13 mouse cellular contexts compared by ENCODE assay signal in the genomic region with DNA sequence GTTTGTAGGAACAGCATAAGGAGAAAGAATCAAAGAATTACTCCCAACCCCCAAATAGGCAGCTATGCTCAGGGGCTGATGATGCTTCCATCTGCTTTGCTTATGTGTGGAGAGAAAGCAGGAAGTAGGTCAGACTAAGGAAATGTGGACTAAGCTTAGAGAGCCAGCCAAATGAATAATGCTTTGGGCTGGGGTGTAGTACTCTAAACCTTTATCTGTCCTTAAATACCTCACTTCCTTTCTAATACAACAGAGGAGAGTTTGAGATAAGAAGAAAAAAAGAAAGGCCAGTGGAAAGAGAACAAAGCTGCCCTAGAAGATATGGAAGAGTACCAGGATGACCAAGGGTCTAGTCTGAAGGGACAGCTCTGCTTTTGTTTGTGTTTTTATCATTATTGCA.
A peak's percentile ranks its signal among the peaks of the same experiment; 100 is the strongest.
DNase-seq lines count a peak whose midpoint lies in the region; ATAC-seq and TF ChIP-seq lines count a peak whose summit lies in the region.
"Had no signal": no experiment of that assay in that cellular context is flagged by ENCODE, and none has a peak within 500 bp of the region (broad histone marks: within the 10 kb centered on the region; RNA-seq: fewer than 3 reads in every experiment).

No protein-coding gene starts in this region.

- peak; percentile 95 to 98 for TF ChIP-seq EP300 in MEL (IDR thresholded peaks at IDR 0.05; ENCODE audit: low read depth in 1 of 2, low read length in 2 of 2)
- peak; percentile 52 for TF ChIP-seq EP300 in liver, embryonic 14.5 days (IDR thresholded peaks at IDR 0.05; ENCODE audit: low read depth)

- TF ChIP-seq CTCF in MEL (IDR thresholded peaks at IDR 0.05 in 2 of 3, conservative IDR thresholded peaks at IDR 0.05 in 1 of 3; ENCODE audit: control insufficient read depth in 1 of 3, insufficient read depth in 1 of 3, low read depth in 2 of 3, low read length in 3 of 3, poor library complexity in 1 of 3, severe bottlenecking in 1 of 3) = no peak
- TF ChIP-seq CTCF in liver, embryonic 14.5 days (IDR thresholded peaks at IDR 0.05; ENCODE audit: low read depth) = no peak

- H3K79me2 ChIP-seq in MEL (ENCODE audit: control insufficient read depth, insufficient read depth, low read length, poor library complexity) = no peaks in the 10 kb centered on the region

- H3K4me2 ChIP-seq in liver, embryonic 14.5 days (ENCODE audit: low read depth) = no peak overlapping the region
- H3K4me2 ChIP-seq: midbrain, embryonic 11.5 days had no signal

- H3K4me3 ChIP-seq in MEL (ENCODE audit: control insufficient read depth in 1 of 2, insufficient read depth in 1 of 2, low read depth in 2 of 2, low read length in 2 of 2) = no peak overlapping the region
- no peak overlapping the region for H3K4me3 ChIP-seq in liver, embryonic 14.5 days (ENCODE audit: insufficient read depth in 1 of 2, low read depth in 2 of 2, low read length in 2 of 2)
- H3K4me3 ChIP-seq: myocyte had no signal

- H3K27ac ChIP-seq in MEL (ENCODE audit: control insufficient read depth, low read depth, low read length) = peak overlapping the region; percentile 91
- H3K27ac ChIP-seq in liver, embryonic 14.5 days = no peak overlapping the region; the same call in none of the 2 replicates
- H3K27ac ChIP-seq: hindbrain, postnatal 0 days had no signal

- peak overlapping the region; percentile 10; the same call in 1 of the 2 replicates for H3K9ac ChIP-seq in MEL (ENCODE audit: control insufficient read depth, low read depth, low read length, poor library complexity, severe bottlenecking)
- H3K9ac ChIP-seq in liver, embryonic 14.5 days (replicated peaks) = no peak overlapping the region

- H3K27me3 ChIP-seq in MEL (ENCODE audit: control insufficient read depth in 1 of 2, insufficient read depth in 2 of 2, low read length in 2 of 2) = no peaks in the 10 kb centered on the region
- no peaks in the 10 kb centered on the region for H3K27me3 ChIP-seq in liver, embryonic 14.5 days (ENCODE audit: control insufficient read depth, insufficient read depth, low read length)

- peak; percentile 21 to 40 for DNase-seq in heart, adult 9 months (ENCODE audit: low spot score in 2 of 2)
- DNase-seq in heart, postnatal 14 days = no peak
- DNase-seq in MEL (ENCODE audit: low read depth, low spot score) = peak; percentile 89
- peak; percentile 10 to 32 (median 22) for DNase-seq in liver, embryonic 14.5 days (ENCODE audit: low read depth in 3 of 3, low spot score in 3 of 3)
- no peak for DNase-seq in urinary bladder, postnatal 25 days (ENCODE audit: low spot score)
- DNase-seq in right cerebral cortex, postnatal 4 days = no peak
- DNase-seq in left cerebral cortex, adult 18-20 months (ENCODE audit: low spot score in 2 of 2) = no peak
- DNase-seq: cerebellum, adult 9-11 months; kidney, adult 9 months had no signal

- no peaks in the 10 kb centered on the region for H3K9me3 ChIP-seq in MEL (replicated peaks; ENCODE audit: insufficient read depth, low read length)
- no peaks in the 10 kb centered on the region for H3K9me3 ChIP-seq in liver, embryonic 14.5 days (ENCODE audit: control insufficient read depth, low read length)

- TF ChIP-seq RAD21 in MEL (IDR thresholded peaks at IDR 0.05; ENCODE audit: low read depth, low read length) = no peak

- TF ChIP-seq POLR2A in MEL (IDR thresholded peaks at IDR 0.05; ENCODE audit: control insufficient read depth in 1 of 2, insufficient read depth in 1 of 2, low read depth in 1 of 2, low read length in 2 of 2, poor library complexity in 1 of 2) = no peak

- intact Hi-C loops in heart, postnatal 14 days (cut with DNase I) = no loop called here

- peaks cover 0 to 29% of the 10 kb centered on the region in 2 experiments; a peak in 2 of 4 replicates for H3K36me3 ChIP-seq in MEL (ENCODE audit: control insufficient read depth in 1 of 2, insufficient read depth in 2 of 2, low read length in 2 of 2)
- no peaks in the 10 kb centered on the region for H3K36me3 ChIP-seq in liver, embryonic 14.5 days (replicated peaks; ENCODE audit: control insufficient read depth, insufficient read depth, low read depth)

- ATAC-seq in granulocyte monocyte progenitor cell, adult 5-6 weeks (replicated peaks; ENCODE audit: poor library complexity, severe bottlenecking) = peak; percentile 61
- peak; percentile 82 for ATAC-seq in liver, embryonic 14.5 days (ENCODE audit: insufficient read depth)
- ATAC-seq: hindbrain, postnatal 0 days had no signal

- peaks cover 11 to 13% of the 10 kb centered on the region in 2 experiments for H3K4me1 ChIP-seq in MEL (ENCODE audit: control insufficient read depth in 1 of 2, insufficient read depth in 2 of 2, low read length in 2 of 2)
- peaks cover 6 to 10% of the 10 kb centered on the region in 2 experiments; a peak in 3 of 4 replicates for H3K4me1 ChIP-seq in liver, embryonic 14.5 days (replicated peaks; ENCODE audit: control insufficient read depth in 2 of 2, insufficient read depth in 2 of 2, low read length in 1 of 2)

TF ChIP-seq in MEL, 35 proteins besides CTCF, POLR2A, EP300 and RAD21:
- no peak for TF ChIP-seq SMC3 (IDR thresholded peaks at IDR 0.05; ENCODE audit: low read depth, low read length)
- no peak; the same call in 1 of the 2 replicates for TF ChIP-seq MXI1 (IDR thresholded peaks at IDR 0.05; ENCODE audit: low read depth, low read length)
- TF ChIP-seq MAX (IDR thresholded peaks at IDR 0.05; ENCODE audit: low read length) = no peak
- no peak for TF ChIP-seq GABPA (IDR thresholded peaks at IDR 0.05; ENCODE audit: low read depth, low read length)
- peak; percentile 30; the same call in 1 of the 2 replicates for TF ChIP-seq BHLHE40 (IDR thresholded peaks at IDR 0.05; ENCODE audit: borderline replicate concordance, low read depth, low read length)
- peak; percentile 67; the same call in 1 of the 2 replicates for TF ChIP-seq MYC (IDR thresholded peaks at IDR 0.05; ENCODE audit: low read depth, low read length)
- TF ChIP-seq HCFC1 (IDR thresholded peaks at IDR 0.05; ENCODE audit: low read depth, low read length) = peak; percentile 42
- peak; percentile 36; the same call in 1 of the 2 replicates for TF ChIP-seq MYB (IDR thresholded peaks at IDR 0.05; ENCODE audit: low read depth, low read length)
- TF ChIP-seq ZMIZ1 (IDR thresholded peaks at IDR 0.05; ENCODE audit: low read depth, low read length) = no peak
- peak; percentile 57 for TF ChIP-seq SIN3A (IDR thresholded peaks at IDR 0.05; ENCODE audit: low read length)
- no peak for TF ChIP-seq USF1 (IDR thresholded peaks at IDR 0.05; ENCODE audit: low read depth, low read length)
- no peak for TF ChIP-seq POLR2AphosphoS5 (IDR thresholded peaks at IDR 0.05; ENCODE audit: borderline replicate concordance, low read depth, low read length)
- TF ChIP-seq USF2 (IDR thresholded peaks at IDR 0.05; ENCODE audit: borderline replicate concordance in 1 of 2, insufficient read depth in 1 of 2, low read depth in 1 of 2, low read length in 2 of 2) = no peak
- TF ChIP-seq NELFE (IDR thresholded peaks at IDR 0.05; ENCODE audit: low read depth, low read length) = no peak
- TF ChIP-seq TCF12 (IDR thresholded peaks at IDR 0.05; ENCODE audit: low read depth, low read length) = peak; percentile 92
- TF ChIP-seq RCOR1 (IDR thresholded peaks at IDR 0.05; ENCODE audit: low read depth, low read length) = peak; percentile 81
- TF ChIP-seq ZKSCAN1 (IDR thresholded peaks at IDR 0.05; ENCODE audit: low read depth, low read length) = no peak
- TF ChIP-seq E2F4 (IDR thresholded peaks at IDR 0.05; ENCODE audit: borderline replicate concordance, low read depth, low read length) = no peak
- peak; percentile 89 for TF ChIP-seq ETS1 (IDR thresholded peaks at IDR 0.05; ENCODE audit: low read depth, low read length)
- peak; percentile 91 for TF ChIP-seq TAL1 (IDR thresholded peaks at IDR 0.05; ENCODE audit: low read length)
- TF ChIP-seq MEF2A (IDR thresholded peaks at IDR 0.05; ENCODE audit: extremely low read depth, insufficient replicate concordance, low read depth, low read length, poor library complexity, severe bottlenecking) = no peak
- peak; percentile 94 for TF ChIP-seq ZNF384 (IDR thresholded peaks at IDR 0.05; ENCODE audit: low read depth, low read length)
- peak; percentile 5; the same call in 1 of the 2 replicates for TF ChIP-seq TBP (IDR thresholded peaks at IDR 0.05; ENCODE audit: low read depth, low read length)
- no peak for TF ChIP-seq NRF1 (IDR thresholded peaks at IDR 0.05; ENCODE audit: insufficient read depth, low read depth, low read length, poor library complexity, severe bottlenecking)
- TF ChIP-seq MAZ (IDR thresholded peaks at IDR 0.05; ENCODE audit: low read depth, low read length) = no peak
- no peak; the same call in 1 of the 2 replicates for TF ChIP-seq CHD2 (IDR thresholded peaks at IDR 0.05; ENCODE audit: low read length)
- TF ChIP-seq MAFK (IDR thresholded peaks at IDR 0.05; ENCODE audit: borderline replicate concordance, low read depth, low read length) = no peak
- TF ChIP-seq JUND (IDR thresholded peaks at IDR 0.05; ENCODE audit: low read depth, low read length) = 0 out of 2 replicates have a peak, but pooled peaks have one; percentile 35
- TF ChIP-seq KAT2A (conservative IDR thresholded peaks at IDR 0.05; ENCODE audit: low read depth, low read length) = no peak
- TF ChIP-seq ELF1 (IDR thresholded peaks at IDR 0.05; ENCODE audit: low read depth, low read length) = peak; percentile 80
- no peak for TF ChIP-seq UBTF (IDR thresholded peaks at IDR 0.05; ENCODE audit: borderline replicate concordance, insufficient read depth, low read depth, low read length)
- TF ChIP-seq GATA1 (IDR thresholded peaks at IDR 0.05; ENCODE audit: low read depth, low read length) = peak; percentile 96
- TF ChIP-seq CHD1 (IDR thresholded peaks at IDR 0.05; ENCODE audit: low read depth, low read length) = no peak
- no peak for TF ChIP-seq POLR2AphosphoS2 (IDR thresholded peaks at IDR 0.05; ENCODE audit: low read length)
- no peak for TF ChIP-seq ZC3H11A (IDR thresholded peaks at IDR 0.05; ENCODE audit: low read depth, low read length)

Comparison
In these comparisons a context has a peak if more than half of its experiments do, and no peak if none do; other contexts are left out.
1. DNase-seq: peak in heart, adult 9 months (2 of 2), MEL (single experiment) and liver, embryonic 14.5 days (3 of 3); none in heart, postnatal 14 days (0 of 2), urinary bladder, postnatal 25 days (single experiment), right cerebral cortex, postnatal 4 days (single experiment) and left cerebral cortex, adult 18-20 months (0 of 2).